Mouse (Mus musculus) adrenal gland, adult 8-10 months (tissue): ENCODE data around the gene Ampd3. TPM values are rescaled to one million over a fixed set of nuclear protein-coding genes. Genes with fewer than 3 reads are reported as not detected.

Source experiments
- DNase-seq: peaks from one replicate; pipeline ENCODE4 v3.0.0; 2022
- total RNA-seq, 4 experiments: library from RNA; stranded (reverse); gene quantifications; 2 replicates each; pipeline ENCODE4 v1.2.4; 2022

Gene Ampd3
- total RNA-seq: 10 to 100 TPM; 17.8 to 53.3 (median 39.2) TPM

DNA sequence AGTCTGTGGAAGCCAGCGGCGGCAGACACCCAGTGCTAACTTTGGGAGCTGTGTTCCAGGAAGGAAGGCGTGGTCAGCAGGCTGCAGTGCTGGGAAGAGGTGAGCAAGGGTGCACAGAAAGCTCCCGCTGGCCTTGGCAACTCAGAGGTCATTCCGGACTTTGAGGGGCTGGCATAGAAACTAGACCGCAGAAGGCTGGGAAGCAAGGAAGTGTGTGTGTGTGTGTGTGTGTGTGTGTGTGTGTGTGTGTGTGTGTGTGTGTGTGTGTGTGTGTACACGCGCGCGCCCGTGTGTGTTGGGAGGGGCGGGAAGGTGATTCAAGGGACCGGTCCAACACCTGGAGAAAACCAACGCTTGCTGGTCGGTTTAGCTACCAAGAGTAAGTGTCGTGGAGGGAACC, at the start of gene Ampd3:
Gene Ampd3, plus strand, starts transcription at position 206 of the 400 bp plus-strand sequence.
- DNase-seq: no peak

DNA sequence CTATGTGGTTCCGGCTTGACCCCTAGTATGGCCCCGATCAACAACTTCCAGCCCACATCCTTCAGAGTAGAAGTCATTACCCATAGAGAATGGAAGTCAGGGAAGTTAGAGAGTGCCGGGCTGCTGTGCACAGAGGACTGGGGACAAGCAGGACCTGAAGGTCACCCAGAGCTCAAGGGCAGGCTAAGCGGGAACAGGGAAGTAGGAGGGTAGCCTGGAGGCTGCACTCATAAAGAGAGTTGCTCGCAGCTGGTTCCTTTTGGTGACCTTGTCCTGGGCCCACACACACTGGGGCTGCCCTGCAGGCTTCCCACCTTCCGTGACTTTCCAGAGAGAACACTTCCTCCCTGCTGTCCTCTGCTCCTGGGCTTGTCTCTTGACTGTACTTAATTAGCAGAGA, 49.5 kb upstream of the Ampd3 start:
- no peak for DNase-seq

DNA sequence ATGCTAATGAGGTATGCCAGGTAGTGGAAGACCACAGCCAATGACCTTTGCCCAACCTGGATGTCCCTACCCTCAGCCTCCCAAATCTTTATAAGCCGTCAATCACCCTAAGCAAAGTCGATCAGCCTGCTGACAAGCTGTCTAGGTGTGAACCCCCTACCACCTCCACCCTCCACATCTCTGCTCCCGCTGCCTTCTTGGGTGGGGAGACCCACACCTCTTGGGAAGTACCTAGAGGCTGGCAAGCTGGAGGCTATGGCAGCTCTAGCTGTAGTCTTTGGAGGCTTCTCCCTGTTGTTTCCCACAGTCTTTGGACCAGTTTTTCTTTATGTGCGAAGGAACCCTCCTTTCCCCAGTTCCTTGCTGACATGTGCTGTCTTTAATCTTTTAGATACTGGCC, 48.1 kb upstream of the Ampd3 start:
- DNase-seq: no peak

DNA sequence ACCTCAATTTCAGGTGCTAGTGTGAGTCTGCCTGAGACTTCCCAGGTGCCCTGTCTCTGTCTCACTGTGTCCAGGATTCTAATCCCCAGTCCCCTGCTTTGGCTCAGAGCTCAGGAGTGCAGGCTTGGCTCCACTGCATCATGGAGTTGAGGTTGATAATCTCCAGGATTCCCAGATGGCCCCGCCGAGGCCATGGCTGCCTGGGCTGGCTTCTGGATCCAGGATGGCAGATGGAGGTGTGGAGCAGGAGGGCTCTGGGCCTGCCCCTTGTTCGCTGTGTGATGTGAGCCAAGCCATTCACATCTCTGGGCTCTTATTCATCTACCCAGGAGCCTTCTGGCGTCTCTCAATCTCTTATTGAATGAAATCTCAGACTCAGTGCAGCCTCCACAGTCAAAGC, 45.8 kb upstream of the Ampd3 start:
- no peak for DNase-seq

DNA sequence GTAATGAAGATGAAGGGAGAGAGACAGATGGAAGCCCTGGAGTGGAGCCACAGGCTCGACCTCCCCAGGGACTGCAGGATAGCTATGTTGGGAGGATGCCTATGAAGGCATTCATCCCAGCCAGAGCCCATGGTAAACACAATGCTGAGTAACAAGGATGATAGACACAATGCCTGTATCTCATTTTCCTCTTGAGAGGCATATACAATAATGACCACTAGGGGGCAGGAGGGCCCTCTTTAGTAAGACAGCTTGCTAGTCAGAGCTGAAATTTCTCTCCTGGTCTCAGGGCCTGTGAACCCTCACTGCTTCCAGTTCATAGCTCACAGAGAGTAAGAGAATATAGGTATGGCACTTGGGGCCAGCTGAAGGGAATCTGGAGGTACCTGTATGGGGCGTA, 41.0 kb upstream of the Ampd3 start:
- no peak for DNase-seq

DNA sequence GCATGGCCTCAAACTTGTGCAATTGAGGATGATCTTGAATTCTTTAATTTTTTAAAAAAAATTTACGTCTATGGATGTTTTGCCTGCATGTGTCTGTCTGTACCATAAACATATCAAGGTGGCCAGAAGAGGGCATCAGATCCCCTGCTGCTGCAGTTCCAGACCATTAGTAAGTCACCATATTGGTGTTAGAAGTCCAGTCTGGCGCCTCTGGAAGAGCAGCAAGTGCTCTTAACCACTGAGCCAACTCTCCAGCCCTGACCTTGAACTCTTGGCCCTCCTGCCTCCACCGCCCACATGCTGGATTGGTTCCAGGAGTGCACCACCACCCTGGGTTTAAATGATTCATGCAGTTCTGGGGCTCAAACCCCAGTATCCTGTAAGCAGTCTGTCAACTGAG, 39.1 kb upstream of the Ampd3 start:
- no peak for DNase-seq

DNA sequence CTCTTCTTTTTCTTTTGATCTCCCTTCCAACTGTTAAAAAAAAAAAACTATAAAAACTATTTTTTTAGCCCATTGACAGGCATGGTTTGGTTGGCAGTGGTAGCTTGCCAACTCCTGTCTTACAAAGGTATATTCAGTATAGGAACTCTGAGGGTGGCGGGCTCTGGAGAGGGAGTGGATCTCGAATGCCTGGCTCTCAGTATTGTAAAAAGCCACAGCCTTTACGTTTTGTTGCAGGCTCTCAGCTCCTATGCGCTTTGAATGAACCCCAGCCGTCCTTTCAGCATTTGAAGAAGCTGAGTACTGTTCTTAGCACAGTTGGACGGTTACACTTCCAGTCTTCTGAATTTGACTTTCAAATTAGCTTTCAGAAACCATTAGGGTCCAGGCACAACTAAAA, 38.7 kb upstream of the Ampd3 start:
- DNase-seq: no peak

DNA sequence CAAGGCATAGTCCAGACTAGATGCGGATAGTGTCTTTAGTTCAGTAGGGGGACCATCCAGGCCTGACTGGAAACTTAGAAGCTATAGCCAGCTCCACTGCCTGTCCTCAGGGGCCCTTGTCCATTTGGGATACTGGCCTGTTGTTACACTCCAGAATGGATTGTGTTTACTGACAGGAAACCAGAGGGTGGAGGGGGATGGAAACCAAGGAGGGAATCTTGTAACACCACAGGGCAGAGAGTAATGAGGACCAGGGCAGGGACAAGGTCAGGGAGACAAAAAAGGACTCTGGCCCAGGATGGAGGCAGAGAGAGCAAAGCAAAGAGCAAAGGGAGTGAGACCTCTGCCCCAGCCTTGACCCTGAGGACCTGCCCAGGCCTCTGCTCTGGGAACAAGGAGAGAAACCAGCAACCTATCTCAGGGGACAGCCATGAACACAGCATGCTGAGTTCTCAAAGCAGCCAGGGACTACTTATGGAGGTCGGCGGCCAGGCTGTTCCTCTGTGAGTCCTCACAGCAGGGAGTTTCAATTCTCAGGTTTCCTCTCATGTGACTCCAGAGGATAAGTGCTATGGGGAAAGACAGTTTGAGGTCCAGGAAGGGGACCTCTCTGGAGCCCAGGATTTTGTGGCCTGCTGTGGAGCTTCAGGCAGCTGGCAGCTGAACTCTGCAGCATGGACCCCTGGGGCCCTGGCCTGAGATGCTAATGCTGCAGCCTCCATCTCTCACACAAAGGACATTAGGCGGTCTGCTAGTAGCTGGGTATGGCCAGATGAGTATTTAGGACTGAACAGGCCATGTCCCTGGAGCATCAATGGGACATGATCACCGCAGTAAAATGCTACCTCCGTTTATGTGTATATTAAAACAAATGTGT, 36.7 kb upstream of the Ampd3 start:
- no peak for DNase-seq

DNA sequence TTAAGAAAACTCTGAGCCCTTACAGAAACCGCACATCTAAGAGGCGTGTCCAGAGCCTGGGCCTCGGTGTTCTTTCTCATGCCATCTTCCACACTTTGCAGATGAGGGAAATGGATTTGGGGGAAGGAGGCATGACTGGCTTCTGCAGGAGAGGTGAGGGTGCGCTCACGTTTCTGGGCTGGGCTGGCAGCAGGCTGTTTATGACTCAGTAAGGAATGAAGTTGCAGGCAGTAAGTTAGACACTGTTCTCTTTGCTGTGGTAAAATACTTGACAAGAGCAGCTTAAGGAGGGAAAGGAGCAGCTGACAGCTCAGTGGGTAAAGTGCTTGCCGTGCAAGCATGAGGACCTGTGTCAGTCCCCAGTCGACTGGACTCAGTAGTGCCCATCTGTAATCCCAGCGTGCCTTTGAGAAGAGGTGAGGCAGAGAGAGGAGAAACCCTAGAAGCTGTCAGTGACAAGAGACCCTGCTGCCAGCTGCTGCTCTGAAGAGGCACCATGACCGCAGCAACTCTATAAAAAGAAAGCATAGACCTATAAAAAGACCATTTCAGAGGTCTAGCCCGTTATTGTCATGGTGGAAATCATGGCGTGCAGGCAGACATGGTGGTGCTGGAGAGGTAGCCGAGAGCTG, 35.9 kb upstream of the Ampd3 start:
- DNase-seq: no peak

DNA sequence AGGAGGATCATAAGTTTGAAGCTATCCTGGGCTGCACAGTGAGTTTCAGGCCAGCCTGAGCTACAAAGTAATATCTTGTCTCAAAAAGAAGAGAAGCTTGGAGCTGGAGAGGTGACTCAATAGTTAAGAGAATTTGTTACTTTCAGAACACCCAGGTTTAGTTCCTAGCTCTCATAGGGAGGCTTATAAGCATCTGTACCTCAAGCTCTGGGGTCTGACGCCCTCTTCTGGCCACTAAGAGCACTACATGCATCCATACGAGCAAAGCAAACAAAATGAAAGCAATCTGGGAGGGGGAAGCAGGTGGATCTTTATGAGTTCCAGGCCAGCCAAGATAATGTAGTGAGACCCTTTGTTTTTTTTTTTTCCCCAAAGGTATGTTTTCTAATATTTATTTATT, 31.1 kb upstream of the Ampd3 start:
- no peak for DNase-seq

DNA sequence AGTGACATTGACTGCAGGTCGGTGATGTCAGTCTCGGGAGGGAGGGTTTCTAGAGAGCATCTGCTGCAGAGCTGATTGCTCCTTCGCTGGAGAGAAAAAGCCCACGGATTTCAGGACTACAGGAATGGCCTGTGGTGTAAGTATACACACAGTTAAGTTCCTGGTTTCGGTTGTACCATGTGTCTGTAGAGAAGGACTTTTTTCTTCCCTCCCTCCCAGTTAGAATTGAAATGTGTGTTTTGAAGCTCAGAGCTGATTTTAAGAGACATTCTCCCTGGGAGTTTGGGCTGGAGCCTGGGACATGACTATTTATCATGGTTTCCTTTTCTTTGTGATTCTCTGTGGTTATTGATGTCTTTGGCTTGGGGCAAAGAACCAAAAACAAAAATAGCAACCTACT, 28.2 kb upstream of the Ampd3 start:
- no peak for DNase-seq

DNA sequence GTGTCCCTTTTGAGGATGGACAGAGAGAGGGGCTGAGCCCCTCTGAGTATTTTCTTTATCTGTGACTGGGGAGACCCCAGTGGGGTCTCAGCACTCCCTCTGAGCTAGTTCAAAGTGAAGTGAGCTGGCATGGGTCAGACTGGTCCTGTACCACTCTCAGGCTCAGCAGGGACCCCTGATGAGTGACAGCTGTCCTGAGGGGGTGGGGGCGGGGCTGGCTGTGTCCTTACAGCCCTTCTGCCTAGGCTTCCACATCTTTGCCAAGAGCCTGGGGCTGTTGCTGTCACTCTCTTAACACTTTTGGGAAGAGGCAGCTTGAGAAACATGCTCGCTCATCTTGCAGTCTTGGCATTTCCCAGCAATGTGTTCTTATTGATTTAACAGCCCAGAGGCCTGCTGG, 27.8 kb upstream of the Ampd3 start:
- DNase-seq: no peak

DNA sequence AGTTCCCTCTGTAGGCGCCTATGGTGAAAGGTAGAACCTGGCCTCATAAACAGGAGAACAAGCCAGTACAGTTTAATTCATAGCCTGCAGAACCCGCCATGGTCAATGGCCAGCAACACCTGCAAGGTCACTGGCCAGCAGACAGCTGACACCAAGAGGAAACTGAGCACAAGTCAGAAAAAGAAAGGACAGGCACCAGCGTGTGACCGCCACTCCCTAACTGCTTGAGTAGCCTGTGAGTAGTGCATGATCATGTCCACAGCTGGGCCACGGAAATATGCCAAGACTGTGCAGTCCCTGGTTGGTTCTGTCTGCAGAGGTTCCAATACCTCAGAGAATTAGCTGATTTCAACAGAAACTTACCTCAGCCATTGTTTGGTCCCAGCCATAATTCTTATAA, 26.0 kb upstream of the Ampd3 start:
- DNase-seq: no peak

DNA sequence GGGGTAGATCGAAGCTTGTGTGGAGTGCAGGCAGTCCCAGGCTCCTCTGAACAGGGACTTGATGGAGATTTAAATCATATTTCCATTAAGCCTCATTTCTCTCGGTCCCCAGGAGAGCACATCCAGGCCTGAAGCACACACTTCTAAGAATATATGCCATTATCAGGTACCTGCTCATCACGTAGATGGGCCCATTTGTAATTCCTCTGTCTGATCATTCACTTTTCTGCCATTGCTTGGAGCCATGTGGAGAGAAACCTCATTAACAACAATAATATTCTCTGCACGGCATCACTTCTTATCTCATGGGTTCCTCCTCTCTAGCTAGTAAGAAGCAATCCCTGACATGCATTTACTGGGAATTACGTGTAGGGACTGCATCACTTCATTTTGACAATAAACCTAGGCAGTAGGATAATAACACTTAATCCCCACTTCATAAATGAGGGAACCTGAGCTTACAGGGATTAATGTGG, 21.9 kb upstream of the Ampd3 start:
- DNase-seq: no peak

DNA sequence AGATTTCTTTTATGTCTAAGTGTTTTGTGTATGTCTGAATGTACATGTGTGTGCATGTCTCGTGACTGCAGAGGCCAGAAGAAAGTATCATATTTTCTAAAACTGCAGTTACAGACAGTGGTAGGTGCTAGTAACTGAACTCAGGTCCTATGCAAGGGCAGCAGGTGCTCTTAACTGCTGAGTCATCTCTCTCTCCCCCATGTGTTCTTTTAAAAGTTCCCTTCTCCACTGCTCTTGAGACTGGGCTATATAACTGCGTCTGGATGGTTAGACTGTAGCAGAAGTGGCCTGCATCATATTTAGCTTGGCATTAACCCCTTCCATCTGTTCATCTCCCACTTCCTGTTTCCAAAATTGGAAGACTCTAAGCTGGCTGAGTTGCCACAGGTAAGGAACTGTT, 21.2 kb upstream of the Ampd3 start:
- DNase-seq: no peak

DNA sequence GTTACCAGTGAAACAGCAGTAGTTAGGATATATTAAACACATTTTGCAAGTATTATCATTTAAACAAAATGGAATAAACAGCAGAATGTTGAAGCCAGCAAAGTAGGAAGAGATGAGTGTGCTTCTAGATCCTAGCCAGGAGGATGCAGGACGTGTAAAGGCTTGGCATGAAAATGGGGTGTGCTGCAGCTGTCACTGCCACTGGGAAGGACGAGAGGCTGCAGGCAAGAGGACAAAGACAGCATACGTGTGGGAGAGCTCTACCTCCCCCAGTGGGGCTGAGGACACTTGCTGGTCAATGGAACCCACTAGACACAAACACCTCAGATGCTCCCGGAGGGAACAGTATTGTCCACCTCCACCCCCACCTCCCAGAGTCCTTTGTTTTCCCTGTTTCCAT, 17.2 kb upstream of the Ampd3 start:
- no peak for DNase-seq

DNA sequence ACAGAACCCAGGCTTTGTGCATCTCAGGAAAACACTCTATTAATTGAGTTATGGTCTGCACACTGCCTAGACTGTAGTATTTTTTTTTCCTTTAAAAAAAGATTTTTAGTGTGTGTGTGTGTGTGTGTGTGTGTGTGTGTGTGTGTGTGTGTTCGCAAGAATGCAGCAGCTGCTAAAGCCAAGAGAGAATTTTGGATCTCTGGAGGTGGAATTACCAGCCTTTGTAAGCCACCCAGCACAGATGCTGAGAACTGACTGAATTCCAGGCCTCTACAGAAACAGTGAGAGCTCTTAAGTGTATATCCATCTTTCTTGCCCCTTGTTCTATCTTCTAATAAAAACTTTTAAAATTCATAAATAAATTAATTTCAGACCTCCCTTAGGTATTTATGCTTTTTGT, 16.4 kb upstream of the Ampd3 start:
- no peak for DNase-seq

DNA sequence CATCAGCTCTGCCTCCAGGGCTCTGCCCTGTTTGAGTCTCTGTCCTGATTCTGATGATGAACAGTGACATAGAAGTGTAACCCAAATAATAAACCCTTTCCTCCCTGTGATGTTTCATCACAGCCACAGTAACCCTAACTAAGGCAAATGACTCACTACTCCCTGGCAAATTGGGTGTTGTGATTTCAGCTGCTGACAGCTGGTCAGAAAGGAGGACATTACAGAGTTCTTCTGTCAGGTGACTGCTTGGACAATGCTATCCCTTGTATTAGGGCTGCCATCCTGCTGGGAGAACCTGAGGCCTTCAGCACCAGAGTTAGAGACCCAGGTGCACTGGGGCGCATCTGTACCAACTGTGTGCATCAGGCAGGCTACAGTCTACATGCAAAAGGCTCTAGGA, 14.7 kb upstream of the Ampd3 start:
- DNase-seq: no peak

DNA sequence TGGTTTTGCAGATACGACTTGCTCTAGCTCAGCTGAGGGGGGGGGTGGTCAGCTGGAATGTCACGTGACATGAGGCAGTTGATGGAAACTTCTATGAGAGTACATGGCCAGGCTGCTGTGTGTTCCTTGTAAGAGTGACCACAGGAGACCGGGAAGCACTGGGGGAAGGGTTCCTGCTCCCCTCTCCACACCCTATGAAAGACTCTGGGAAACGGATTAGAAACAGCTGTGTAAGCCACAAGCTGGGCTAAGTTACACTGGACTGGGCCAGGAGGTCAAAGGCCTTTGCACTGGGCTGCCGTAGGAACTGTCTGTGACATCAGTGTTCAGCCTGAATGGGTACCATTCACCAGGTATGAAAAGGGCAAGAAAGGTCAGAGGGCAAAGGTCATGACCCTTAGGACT, 14.1 kb upstream of the Ampd3 start:
- DNase-seq: no peak

DNA sequence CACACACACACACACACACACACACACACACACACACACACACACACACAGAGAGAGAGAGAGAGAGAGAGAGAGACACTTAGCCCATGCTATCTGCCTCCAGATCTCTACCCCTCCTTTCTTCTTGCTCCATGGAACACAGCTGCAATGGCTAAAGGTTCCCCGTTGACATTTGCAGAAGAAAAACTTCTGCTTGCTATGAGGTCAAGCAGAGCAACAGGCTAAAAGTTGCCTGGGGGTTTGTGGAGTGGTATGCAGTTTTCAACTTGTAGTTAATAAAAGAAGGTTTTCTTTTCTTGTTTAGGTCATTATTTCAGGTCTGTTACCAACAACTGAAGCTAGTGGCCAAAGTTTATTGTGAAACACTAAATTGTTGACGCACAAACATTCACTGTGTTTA, 11.6 kb upstream of the Ampd3 start:
- DNase-seq: no peak

DNA sequence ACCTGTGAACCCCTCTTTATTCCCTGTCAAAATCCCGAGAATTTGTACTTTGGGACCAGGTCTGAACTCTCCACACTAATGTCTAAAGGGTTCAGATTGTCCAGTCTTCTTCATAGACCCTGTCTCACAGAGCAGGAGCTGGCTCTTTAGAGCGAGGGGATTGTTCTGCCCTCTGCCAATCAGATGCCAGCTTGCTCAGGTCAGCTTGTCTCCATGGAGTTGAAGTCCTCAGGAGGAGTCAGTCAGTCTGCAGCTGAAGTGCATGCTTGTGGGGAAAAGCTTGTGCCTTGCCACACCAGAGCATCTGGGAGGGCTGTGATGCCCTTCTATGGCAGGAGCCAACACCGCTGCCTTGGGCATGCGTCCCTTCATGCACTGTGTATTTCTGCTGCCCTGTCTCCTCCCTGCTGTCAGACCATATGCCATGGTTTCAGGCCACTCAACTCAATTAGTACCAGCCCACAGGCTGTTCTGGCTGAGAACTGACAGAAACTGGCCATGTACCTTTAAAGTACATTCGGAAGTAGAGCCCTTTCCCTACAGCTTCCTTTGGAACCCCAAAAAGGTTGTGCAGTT, 5.3 kb upstream of the Ampd3 start:
- no peak for DNase-seq

DNA sequence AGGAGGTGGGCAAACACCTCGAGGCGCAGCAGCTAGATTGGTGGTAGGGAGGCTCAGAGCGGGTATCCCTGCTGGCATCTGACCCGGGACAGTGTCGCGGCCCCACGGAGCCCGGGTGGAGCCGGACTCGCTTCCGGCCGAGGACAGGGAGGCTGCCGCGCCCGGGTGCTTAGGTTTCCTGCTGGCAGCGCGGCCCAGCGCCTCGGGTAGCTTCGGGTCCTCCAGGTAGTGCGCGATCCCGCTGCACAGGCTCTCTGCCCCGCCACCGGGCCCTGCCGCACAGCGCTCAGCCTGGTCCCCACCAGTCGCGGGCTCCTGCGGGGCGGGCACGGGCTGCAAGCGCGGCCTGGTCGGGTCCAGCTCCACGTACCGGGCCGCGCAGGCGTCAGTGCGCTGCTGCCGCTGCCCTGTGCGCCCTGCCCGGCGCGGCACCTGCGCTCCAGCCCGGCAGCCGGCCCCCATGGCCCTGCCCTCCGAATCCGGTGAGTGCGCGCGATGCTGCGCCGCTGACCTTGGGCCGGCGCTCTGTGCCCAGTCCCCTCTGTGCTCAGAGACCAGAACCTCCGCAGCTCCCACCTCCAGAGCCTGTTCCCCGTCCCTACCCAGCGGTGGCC, 552 bp downstream of the Ampd3 start:
- no peak for DNase-seq

DNA sequence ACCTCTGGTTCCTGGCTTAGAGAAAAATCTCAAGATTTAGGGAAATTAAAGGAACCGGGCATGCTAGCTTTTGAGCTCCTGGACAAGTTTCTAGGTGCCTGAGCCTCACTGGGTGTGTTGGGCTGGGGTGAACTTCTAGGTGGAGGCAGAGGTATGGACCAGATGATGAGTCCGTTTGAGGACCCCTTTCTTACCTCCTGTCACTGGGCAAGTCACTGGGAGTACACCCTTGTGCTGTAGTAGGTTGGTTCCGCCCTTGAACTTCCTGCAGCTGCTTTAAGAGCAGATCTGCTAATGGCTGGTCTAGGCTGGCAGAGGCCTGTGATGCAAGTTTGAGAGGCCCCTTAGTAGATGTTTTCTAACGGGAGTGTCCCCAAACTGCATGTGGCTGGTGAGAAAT, 1.1 kb downstream of the Ampd3 start:
- no peak for DNase-seq
